Mouse (Mus musculus) forebrain, embryonic 14.5 days (tissue): ENCODE results near the gene Acta1. TPM values are rescaled to one million over a fixed set of nuclear protein-coding genes. Genes with fewer than 3 reads are reported as not detected.

Source experiments
- ATAC-seq: fragments of 200-750 bp; cut with Nextera tagmentation; 2 replicates; pipeline ENCODE4 v1.8.0; 2017; ENCODE audit warnings: mild to moderate bottlenecking, moderate library complexity
- DNase-seq: peaks from one replicate; pipeline ENCODE4 v3.0.0-alpha.2; 2015; ENCODE audit warnings: low spot score
- H3K27ac ChIP-seq: fragments of 300-500 bp; sonication (generic); 2 replicates; pipeline ENCODE4 v1.5.1; 2014; ENCODE audit warnings: low read depth, mild to moderate bottlenecking, control low read depth, low read length, moderate library complexity
- H3K27me3 ChIP-seq: fragments of 300-500 bp; sonication (generic); replicated peaks from 2 replicates; pipeline ENCODE4 v1.6.1; 2014; ENCODE audit warnings: low read length, control low read depth, mixed read lengths; ENCODE audit not compliant: control insufficient read depth, insufficient read depth
- H3K36me3 ChIP-seq: fragments of 300-500 bp; sonication (generic); 2 replicates; pipeline ENCODE4 v1.6.1; 2014; ENCODE audit warnings: low read length, control low read depth; ENCODE audit not compliant: control insufficient read depth, insufficient read depth
- H3K4me1 ChIP-seq: fragments of 300-500 bp; sonication (generic); 2 replicates; pipeline ENCODE4 v1.6.1; 2014; ENCODE audit warnings: antibody characterized with exemption, low read length, control low read depth; ENCODE audit not compliant: control insufficient read depth, insufficient read depth
- H3K4me2 ChIP-seq: fragments of 300-500 bp; sonication (generic); 2 replicates; pipeline ENCODE4 v1.6.1; 2014; ENCODE audit warnings: mild to moderate bottlenecking, control low read depth, low read length
- H3K4me3 ChIP-seq: fragments of 300-500 bp; sonication (generic); 2 replicates; pipeline ENCODE4 v1.5.1; 2014; ENCODE audit warnings: low read depth, low read length, control low read depth
- H3K9ac ChIP-seq: fragments of 300-500 bp; sonication (generic); 2 replicates; pipeline ENCODE4 v1.6.1; 2014; ENCODE audit warnings: mild to moderate bottlenecking, low read length, control low read depth, moderate library complexity
- H3K9me3 ChIP-seq: fragments of 300-500 bp; sonication (generic); replicated peaks from 2 replicates; pipeline ENCODE4 v1.6.1; 2016; ENCODE audit warnings: low read length, control low read depth, mixed read lengths; ENCODE audit not compliant: control insufficient read depth
- WGBS: fragments of 180-500 bp; shearing (Covaris S2); extraction: QIAGEN DNeasy Blood & Tissue Kit; methylation state at CpG from one replicate; pipeline ENCODE4 v1.1.7; 2014; 5-methylcytosine and 5-hydroxymethylcytosine counted together
- polyA plus RNA-seq: library from polyadenylated mRNA; unstranded; fragments of >200 nt; fragmentation: Nextera tagmentation; extraction: Ambion mirVana; gene quantifications from 2 replicates; pipeline ENCODE4 v1.2.1, GENCODE M21; 2014

Gene Acta1
- polyA plus RNA-seq, 1 experiment from 2014 or later, result 4.4 TPM

- H3K36me3 ChIP-seq, result no peaks in the 10 kb centered on the region
- DNase-seq, result peak; percentile 41
- WGBS, result 0% methylated on average over 17 of the region's 17 CpGs
- H3K4me3 ChIP-seq, result peak overlapping the region; percentile 84
- H3K27me3 ChIP-seq, result peaks cover 4% of the 10 kb centered on the region; the same call in 1 of the 2 replicates
- 0 out of 2 replicates have a peak, but pooled peaks have one; percentile 4 for ATAC-seq
- H3K4me1 ChIP-seq, result peaks cover 6% of the 10 kb centered on the region; the same call in 1 of the 2 replicates
- peak overlapping the region; percentile 89 for H3K4me2 ChIP-seq
- H3K9me3 ChIP-seq, result no peaks in the 10 kb centered on the region
- H3K27ac ChIP-seq, result peak overlapping the region; percentile 66; the same call in 1 of the 2 replicates
- H3K9ac ChIP-seq, result peak overlapping the region; percentile 82
Observed at GRCm38 (mm10) chr8:123858574-123858940, 36.0 kb downstream of the Acta1 start.

DNA sequence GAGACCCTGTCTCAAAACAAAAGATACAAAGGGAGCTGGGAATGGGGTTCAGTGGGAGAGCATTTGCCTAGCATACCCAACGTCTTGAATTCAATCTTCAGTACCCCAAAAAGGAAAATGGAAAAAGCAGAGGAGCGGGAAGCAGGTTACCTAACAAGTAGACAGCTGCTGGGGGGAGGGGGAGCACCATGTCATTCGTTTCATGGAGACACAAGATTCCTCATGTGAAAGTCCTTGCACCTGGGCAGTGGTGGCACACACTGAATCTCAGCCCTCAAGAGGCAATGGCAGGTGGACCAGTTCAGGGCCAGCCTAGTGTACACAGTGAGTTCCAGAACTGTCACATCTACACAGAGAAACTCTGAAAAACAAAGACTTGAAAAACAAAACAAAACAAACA, 37.2 kb downstream of the Acta1 start:
- Histone ChIP-seq H3K36me3 (no peaks in the 10 kb centered on the region), H3K27me3 (peaks cover 4% of the 10 kb centered on the region; the same call in 1 of the 2 replicates), H3K9ac (no peak overlapping the region), H3K4me3 (no peak overlapping the region), H3K9me3 (no peaks in the 10 kb centered on the region), H3K27ac (no peak overlapping the region), H3K4me2 (peak overlapping the region; percentile 89), H3K4me1 (peaks cover 6% of the 10 kb centered on the region; the same call in 1 of the 2 replicates)
- ATAC-seq (no peak), DNase-seq (no peak)
- 66% methylated on average over 3 of the region's 3 CpGs for WGBS

GRCm38 (mm10) chr8:123854733-123855475, 39.6 kb downstream of the Acta1 start:
- Histone ChIP-seq H3K4me2 (no peak overlapping the region), H3K4me1 (peaks cover 6% of the 10 kb centered on the region; the same call in 1 of the 2 replicates), H3K27me3 (no peaks in the 10 kb centered on the region), H3K9ac (no peak overlapping the region), H3K27ac (no peak overlapping the region), H3K36me3 (no peaks in the 10 kb centered on the region), H3K9me3 (no peaks in the 10 kb centered on the region), H3K4me3 (no peak overlapping the region)
- DNase-seq, result no peak
- no peak for ATAC-seq
- WGBS, result 70% methylated on average over 9 of the region's 9 CpGs

DNA sequence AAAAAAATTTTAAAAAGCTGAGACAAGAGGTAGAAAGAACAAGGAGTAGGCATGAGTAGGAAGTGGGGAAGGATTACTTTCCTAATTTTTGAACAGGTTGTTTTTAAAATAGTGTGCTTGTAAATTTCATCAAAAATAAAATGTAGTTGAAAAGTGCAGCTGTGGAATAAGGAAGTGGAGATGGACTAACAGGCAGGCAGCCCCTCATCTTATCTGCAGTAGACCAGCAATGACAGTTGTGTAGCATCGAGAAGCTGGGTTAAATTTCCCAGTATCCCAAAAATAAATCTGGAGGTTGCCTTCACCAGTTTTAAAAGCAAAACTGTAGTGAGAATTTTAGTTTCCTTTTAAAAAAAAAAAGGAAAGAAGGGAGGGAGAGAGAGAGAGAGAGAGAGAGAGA, 40.3 kb downstream of the Acta1 start:
- Histone ChIP-seq H3K27me3 (no peaks in the 10 kb centered on the region), H3K9ac (no peak overlapping the region), H3K4me2 (no peak overlapping the region), H3K9me3 (no peaks in the 10 kb centered on the region), H3K4me1 (peaks cover 6% of the 10 kb centered on the region; the same call in 1 of the 2 replicates), H3K36me3 (no peaks in the 10 kb centered on the region), H3K4me3 (no peak overlapping the region), H3K27ac (no peak overlapping the region)
- ATAC-seq (no peak), DNase-seq (no peak)
- 94% methylated on average over 1 of the region's 1 CpGs for WGBS

- Histone ChIP-seq H3K9ac (no peak overlapping the region), H3K9me3 (no peaks in the 10 kb centered on the region), H3K4me2 (no peak overlapping the region), H3K4me1 (no peaks in the 10 kb centered on the region), H3K27ac (no peak overlapping the region), H3K4me3 (no peak overlapping the region), H3K27me3 (no peaks in the 10 kb centered on the region), H3K36me3 (no peaks in the 10 kb centered on the region)
- no peak for DNase-seq
- ATAC-seq, result no peak
- WGBS, result 79% methylated on average over 5 of the region's 5 CpGs
Observed at GRCm38 (mm10) chr8:123851590-123851989, 43.0 kb downstream of the Acta1 start.

DNA sequence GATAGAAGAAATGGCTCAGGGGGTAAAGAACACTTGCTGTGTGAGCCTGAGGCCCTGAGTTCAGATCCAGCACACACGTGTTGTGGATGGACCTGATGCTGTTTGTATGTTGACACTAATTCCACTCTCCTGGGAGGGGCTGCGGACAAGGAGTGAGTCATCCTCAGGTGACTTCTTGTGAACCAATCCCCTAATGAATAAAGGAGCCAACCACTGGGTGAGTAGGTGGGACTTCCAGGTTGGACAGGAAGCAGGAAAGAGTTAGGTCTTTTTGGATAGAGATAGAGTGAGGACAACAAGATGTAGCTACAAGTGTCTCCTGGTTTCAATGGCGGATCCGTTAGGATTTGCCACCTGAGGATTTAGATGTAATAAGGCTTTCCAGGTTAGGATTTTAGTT, 45.2 kb downstream of the Acta1 start:
- H3K9me3 ChIP-seq, result no peaks in the 10 kb centered on the region
- H3K4me3 ChIP-seq, result no peak overlapping the region
- no peak overlapping the region for H3K9ac ChIP-seq
- no peaks in the 10 kb centered on the region for H3K4me1 ChIP-seq
- WGBS, result 85% methylated on average over 4 of the region's 4 CpGs
- H3K4me2 ChIP-seq, result no peak overlapping the region
- no peak overlapping the region for H3K27ac ChIP-seq
- no peaks in the 10 kb centered on the region for H3K36me3 ChIP-seq
- no peaks in the 10 kb centered on the region for H3K27me3 ChIP-seq
- no peak for ATAC-seq
- no peak for DNase-seq

DNA sequence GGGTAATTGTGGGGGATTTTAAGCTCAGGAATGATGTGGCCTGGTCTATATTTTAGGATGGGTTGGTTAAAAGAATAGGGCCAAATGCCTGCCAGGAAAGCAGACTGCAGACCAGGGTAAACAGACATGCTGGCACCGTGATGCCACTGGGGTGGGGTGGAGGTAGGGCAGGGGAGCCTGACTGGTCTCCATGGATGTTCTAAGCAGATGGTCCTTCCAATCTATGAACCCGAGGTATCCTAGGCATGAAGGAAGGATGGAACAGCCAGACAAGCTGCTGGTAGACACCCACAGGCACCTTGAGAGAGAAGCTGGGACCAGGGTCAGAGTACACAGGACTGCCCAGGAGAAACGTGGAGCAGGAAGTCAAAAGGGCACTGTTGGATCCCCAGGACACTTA, 47.0 kb downstream of the Acta1 start:
- Histone ChIP-seq H3K4me3 (no peak overlapping the region), H3K9me3 (no peaks in the 10 kb centered on the region), H3K9ac (no peak overlapping the region), H3K27ac (no peak overlapping the region), H3K36me3 (no peaks in the 10 kb centered on the region), H3K27me3 (no peaks in the 10 kb centered on the region), H3K4me1 (no peaks in the 10 kb centered on the region), H3K4me2 (no peak overlapping the region)
- DNase-seq, result no peak
- WGBS, result 66% methylated on average over 3 of the region's 3 CpGs
- ATAC-seq, result no peak

GRCm38 (mm10) chr8:123846509-123846908, 48.0 kb downstream of the Acta1 start:
- 94% methylated on average over 12 of the region's 12 CpGs for WGBS
- DNase-seq, result no peak
- Histone ChIP-seq H3K9ac (no peak overlapping the region), H3K4me1 (no peaks in the 10 kb centered on the region), H3K9me3 (no peaks in the 10 kb centered on the region), H3K4me3 (no peak overlapping the region), H3K4me2 (no peak overlapping the region), H3K36me3 (peaks cover under 1% of the 10 kb centered on the region; the same call in 1 of the 2 replicates), H3K27ac (no peak overlapping the region), H3K27me3 (no peaks in the 10 kb centered on the region)
- ATAC-seq, result no peak

GRCm38 (mm10) chr8:123845991-123846390, 48.6 kb downstream of the Acta1 start:
- no peak overlapping the region for H3K4me2 ChIP-seq
- no peak for ATAC-seq
- H3K4me1 ChIP-seq, result no peaks in the 10 kb centered on the region
- no peak overlapping the region for H3K27ac ChIP-seq
- no peak overlapping the region for H3K9ac ChIP-seq
- H3K9me3 ChIP-seq, result no peaks in the 10 kb centered on the region
- H3K4me3 ChIP-seq, result no peak overlapping the region
- H3K27me3 ChIP-seq, result no peaks in the 10 kb centered on the region
- 94% methylated on average over 10 of the region's 10 CpGs for WGBS
- DNase-seq, result no peak
- H3K36me3 ChIP-seq, result peaks cover 6% of the 10 kb centered on the region; the same call in 1 of the 2 replicates
